Mouse (Mus musculus) T-helper 2 cell (primary cell): Measurements from ENCODE around the gene Lpin2.

ENCODE experiments used
- in situ Hi-C: fragments of 300-600 bp; cut with MboI, MseI; formaldehyde crosslinking; loops from one replicate; pipeline ENCODE4 v1.15.1; 2025; ENCODE audit warnings: high pct_unique_total_duplicates

Gene Lpin2

GRCm38 (mm10) chr17:71199346-71199745 lies 17.0 kb downstream of the Lpin2 start:
- in situ Hi-C loops, result loop anchor here (10.0 kb wide), 1 partner anchor 135 kb away; no protein-coding TSS in a partner anchor

- in situ Hi-C loops, result loop anchor here (5.0 kb wide), 1 partner anchor 35 kb away; no protein-coding TSS in a partner anchor
These were observed 19.8 kb downstream of the Lpin2 start for GRCm38 (mm10) chr17:71202136-71202535.

GRCm38 (mm10) chr17:71203998-71204808 lies 21.8 kb downstream of the Lpin2 start:
- in situ Hi-C loops, result loop anchor here (5.0 kb wide), 1 partner anchor 37 kb away; no protein-coding TSS in a partner anchor

GRCm38 (mm10) chr17:71204809-71205091 lies 22.4 kb downstream of the Lpin2 start:
- in situ Hi-C loops, result loop anchor here (5.0 kb wide), 1 partner anchor 37 kb away; no protein-coding TSS in a partner anchor

GRCm38 (mm10) chr17:71206136-71206893 lies 24.0 kb downstream of the Lpin2 start:
- in situ Hi-C loops, result no loop called here

- in situ Hi-C loops, result no loop called here
These were observed 24.9 kb downstream of the Lpin2 start for GRCm38 (mm10) chr17:71207268-71207667.

- in situ Hi-C loops, result no loop called here
These were observed 26.0 kb downstream of the Lpin2 start for GRCm38 (mm10) chr17:71208376-71208775.

- in situ Hi-C loops, result no loop called here
These were observed 26.6 kb downstream of the Lpin2 start for GRCm38 (mm10) chr17:71208921-71209320.

GRCm38 (mm10) chr17:71209936-71210335 lies 27.6 kb downstream of the Lpin2 start:
- in situ Hi-C loops, result no loop called here

GRCm38 (mm10) chr17:71211962-71212646 lies 29.7 kb downstream of the Lpin2 start:
- in situ Hi-C loops, result no loop called here

GRCm38 (mm10) chr17:71213666-71214065 lies 31.3 kb downstream of the Lpin2 start:
- in situ Hi-C loops, result no loop called here

- in situ Hi-C loops, result no loop called here
These were observed 32.3 kb downstream of the Lpin2 start for GRCm38 (mm10) chr17:71214514-71215240.

- in situ Hi-C loops, result no loop called here
These were observed 33.0 kb downstream of the Lpin2 start for GRCm38 (mm10) chr17:71215241-71215839.

GRCm38 (mm10) chr17:71216263-71216662 lies 33.9 kb downstream of the Lpin2 start:
- in situ Hi-C loops, result no loop called here

GRCm38 (mm10) chr17:71217111-71217685 lies 34.8 kb downstream of the Lpin2 start:
- in situ Hi-C loops, result no loop called here

- in situ Hi-C loops, result no loop called here
These were observed 39.0 kb downstream of the Lpin2 start for GRCm38 (mm10) chr17:71221383-71221782.

GRCm38 (mm10) chr17:71223676-71224075 lies 41.3 kb downstream of the Lpin2 start:
- in situ Hi-C loops, result no loop called here

GRCm38 (mm10) chr17:71224521-71224920 lies 42.2 kb downstream of the Lpin2 start:
- in situ Hi-C loops, result no loop called here

- in situ Hi-C loops, result no loop called here
These were observed 42.7 kb downstream of the Lpin2 start for GRCm38 (mm10) chr17:71225091-71225490.

GRCm38 (mm10) chr17:71227128-71227895 lies 45.0 kb downstream of the Lpin2 start:
- in situ Hi-C loops, result no loop called here
